Mouse (Mus musculus) ES-E14 (cell line): ENCODE results near the gene Hsd17b10.

Experiments used
- CHD2 ChIP-seq: IDR thresholded peaks from 2 replicates; pipeline ENCODE4 v1.6.1; 2014; ENCODE audit warnings: mild to moderate bottlenecking, low read depth, low read length, inconsistent platforms
- HCFC1 ChIP-seq: IDR thresholded peaks from 2 replicates; pipeline ENCODE4 v1.6.1; 2012; ENCODE audit warnings: low read length, inconsistent platforms, borderline replicate concordance; ENCODE audit not compliant: insufficient read depth
- ZC3H11A ChIP-seq: IDR thresholded peaks from 2 replicates; pipeline ENCODE4 v1.6.1; 2012; ENCODE audit warnings: low read depth, mild to moderate bottlenecking, inconsistent platforms, low read length, borderline replicate concordance

DNA sequence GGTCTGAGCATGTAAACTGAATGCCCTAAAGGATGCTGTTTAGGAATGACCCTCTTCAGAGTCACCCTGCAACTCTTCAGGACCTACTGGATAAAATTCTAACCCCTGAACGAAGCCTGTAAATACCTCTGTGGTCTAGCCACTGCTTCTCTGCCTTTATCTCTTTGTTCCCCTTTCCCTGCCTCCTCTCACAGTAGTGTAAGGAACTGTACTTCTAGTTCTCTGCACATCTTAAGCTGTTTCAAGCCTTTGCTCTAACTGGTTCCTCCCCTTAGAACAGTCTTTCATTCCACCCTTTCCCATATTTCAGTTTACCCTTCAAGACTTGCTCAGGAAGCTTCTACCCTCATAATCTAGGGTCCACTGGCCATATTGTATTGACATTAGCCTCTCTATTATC, 6.2 kb downstream of the Hsd17b10 start:
- no peak for TF ChIP-seq ZC3H11A
- TF ChIP-seq CHD2: no peak
- TF ChIP-seq HCFC1: no peak
